Mouse (Mus musculus) ES-Bruce4 (cell line): ENCODE data around the gene Sgca.

Experiments
- CTCF ChIP-seq: IDR thresholded peaks from one replicate; pipeline ENCODE4 v1.8.1; 2011; ENCODE audit warnings: low read depth, low read length
- EP300 ChIP-seq: IDR thresholded peaks from 2 replicates; pipeline ENCODE4 v1.6.1; 2011; ENCODE audit warnings: low read depth, low read length; ENCODE audit not compliant: insufficient read depth
- POLR2A ChIP-seq: IDR thresholded peaks from one replicate; pipeline ENCODE4 v1.8.1; 2011; ENCODE audit warnings: low read length; ENCODE audit not compliant: insufficient read depth

DNA sequence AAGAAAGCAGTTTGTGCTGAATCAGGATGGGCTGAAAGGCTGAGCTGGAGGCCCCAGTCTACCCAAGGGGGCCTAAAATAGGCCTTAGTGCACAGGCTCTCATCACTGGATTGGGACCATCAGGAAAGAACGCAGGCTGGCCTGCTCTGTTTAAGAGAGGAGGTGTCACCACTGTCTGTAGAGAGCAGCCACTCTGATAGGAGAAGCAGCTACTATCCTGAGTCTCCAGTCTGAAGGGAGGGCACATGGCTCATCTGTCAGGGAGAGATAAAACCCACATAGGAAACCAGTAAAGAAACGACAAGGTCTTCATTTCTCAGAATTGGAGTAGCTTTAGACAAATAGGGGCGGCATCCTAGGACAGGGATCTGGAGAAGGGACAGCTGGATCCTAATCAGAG, 35.9 kb upstream of the Sgca start:
- TF ChIP-seq CTCF = no peak
- no peak for TF ChIP-seq EP300
- no peak for TF ChIP-seq POLR2A
